Mouse (Mus musculus): ENCODE measurements around the gene Gm815. TPM values are rescaled to one million over a fixed set of nuclear protein-coding genes. Genes with fewer than 3 reads are reported as not detected.

Gene Gm815
- not detected for total RNA-seq (2023)

DNA sequence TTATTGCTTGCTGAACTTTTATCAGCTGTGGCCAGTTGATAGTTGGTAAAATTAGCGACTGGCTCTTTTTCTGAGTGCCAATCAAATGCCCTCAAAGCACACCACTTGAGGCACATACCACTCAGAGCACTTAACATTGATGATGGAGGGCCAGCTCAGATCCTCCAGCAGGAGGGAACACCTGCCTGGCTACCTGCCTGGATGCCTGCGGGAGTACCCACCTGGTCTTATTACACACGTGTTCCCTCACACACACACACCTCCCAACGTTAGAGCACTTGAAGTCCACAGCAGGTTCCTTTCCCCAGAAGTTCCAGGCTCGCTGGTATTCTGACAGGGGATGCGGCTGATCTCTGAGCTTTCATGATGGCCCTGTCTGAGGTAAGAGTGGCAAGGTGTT, at the start of gene Gm815:
Gene Gm815 (plus strand): TSS at position 266 of the 400 bp plus-strand sequence.

